Mouse (Mus musculus): ENCODE measurements at regions not wholly inside any gene's neighbourhood (a gene's known extent, or its start where the extent isn't known, plus 50 kb on each side); places are given as distances from the start of the nearest gene placed in this dataset.

DNA sequence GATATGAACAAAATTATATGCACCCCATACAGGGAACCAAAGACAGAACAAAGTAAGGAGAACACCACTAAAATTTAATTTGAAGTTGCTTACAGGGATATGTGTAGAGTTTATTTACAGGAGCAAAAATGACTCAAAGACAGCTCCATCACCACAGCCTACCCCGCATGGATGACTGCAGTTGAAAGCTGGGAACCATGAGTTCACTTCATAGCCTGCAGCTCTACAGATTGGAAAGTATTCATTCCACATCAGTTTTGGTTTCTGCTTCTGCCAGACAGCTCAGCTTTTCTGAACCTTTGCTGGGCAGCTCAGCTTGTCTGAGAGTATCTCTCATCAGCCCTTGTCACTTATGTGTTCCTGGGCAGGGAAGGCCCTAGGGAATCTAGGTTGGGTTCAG, 160.6 kb upstream of the Sema3d start:
- no peak for DNase-seq (ENCODE audit: low spot score in 2 of 2)

DNA sequence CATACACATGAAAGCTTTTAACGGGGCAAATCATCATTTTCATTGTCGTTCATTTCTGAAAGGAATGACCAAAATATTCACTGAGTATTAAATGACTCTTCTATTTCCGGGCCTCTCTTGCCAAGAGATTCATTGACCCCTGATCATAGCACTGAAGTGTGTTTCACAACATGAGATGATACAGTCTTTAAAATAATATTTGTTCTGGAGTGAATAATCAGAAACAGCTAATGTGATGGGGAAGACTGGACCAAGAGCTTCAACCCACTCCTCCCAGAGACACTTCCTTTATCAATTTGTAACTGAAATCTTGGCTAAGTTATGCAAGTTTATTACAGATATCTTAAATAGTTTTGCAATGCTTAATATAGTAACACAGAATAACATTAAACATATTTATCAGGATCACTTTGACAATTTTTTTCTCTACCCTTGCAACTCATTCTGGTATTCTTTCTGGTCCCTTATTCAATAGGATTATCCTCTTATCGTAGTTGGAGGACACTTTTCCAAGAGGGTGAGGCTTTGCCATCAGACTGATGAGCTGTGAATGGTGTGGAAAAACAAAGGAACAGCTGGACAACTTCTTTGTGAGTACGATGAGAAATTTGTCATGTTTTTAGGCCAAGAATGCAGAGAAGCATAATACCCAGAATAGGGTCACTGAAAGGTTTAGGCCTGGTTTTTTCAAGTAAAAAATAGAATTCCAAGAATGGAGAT, 149.6 kb upstream of the Sema3d start:
- DNase-seq (ENCODE audit: low spot score in 2 of 2), result no peak

DNA sequence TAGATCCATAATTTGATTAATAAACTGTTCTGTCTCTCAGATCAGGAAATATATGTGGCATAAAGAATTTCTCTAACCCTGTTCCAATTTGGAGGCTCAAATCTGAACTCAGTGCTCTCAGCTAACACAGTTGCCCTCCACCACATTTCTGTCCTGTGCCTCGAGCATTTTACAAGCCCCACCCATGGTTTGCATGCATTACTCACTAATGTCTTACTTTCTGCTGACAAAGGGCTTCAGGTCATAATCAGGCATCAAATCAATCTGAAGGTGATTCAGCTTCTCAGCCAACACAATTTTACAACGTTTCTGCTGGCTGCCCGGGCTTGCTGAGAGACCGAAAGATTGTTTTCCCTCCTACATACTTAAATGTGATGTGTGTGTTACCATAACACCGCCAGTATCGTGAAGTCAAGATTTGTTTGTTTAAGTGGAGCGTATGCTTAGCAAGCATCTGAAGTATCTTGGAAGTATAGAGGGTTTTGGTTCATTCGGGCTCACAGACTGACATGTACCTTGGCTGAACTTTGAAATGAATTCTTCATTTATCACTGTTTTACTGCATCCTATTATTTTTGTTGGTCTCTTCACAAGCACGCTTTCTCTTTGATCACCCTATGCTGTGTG, 139.9 kb upstream of the Sema3d start:
- peak in 1 of 2 experiments; percentile 27 for DNase-seq (ENCODE audit: low spot score in 2 of 2)

DNA sequence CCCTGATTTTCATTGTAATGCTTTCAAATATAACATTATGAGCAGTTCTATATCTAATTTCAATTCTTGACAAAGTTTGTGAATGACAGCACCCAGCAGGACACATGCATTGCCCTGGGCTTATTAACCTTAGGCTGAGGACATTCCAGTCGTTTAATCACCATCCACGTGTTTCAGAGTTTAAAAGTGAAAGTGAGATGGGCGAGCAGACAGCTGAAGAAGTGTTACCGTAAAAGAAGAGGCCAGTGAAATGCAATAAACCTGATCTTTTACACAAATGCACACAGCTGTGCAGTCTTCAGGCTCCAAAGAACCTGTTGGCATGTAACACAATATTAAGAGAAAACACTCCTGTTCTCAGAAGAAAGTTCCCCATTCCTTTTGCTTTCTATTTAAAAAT, 89.5 kb upstream of the Sema3d start:
- DNase-seq (ENCODE audit: low spot score in 2 of 2), result no peak

DNA sequence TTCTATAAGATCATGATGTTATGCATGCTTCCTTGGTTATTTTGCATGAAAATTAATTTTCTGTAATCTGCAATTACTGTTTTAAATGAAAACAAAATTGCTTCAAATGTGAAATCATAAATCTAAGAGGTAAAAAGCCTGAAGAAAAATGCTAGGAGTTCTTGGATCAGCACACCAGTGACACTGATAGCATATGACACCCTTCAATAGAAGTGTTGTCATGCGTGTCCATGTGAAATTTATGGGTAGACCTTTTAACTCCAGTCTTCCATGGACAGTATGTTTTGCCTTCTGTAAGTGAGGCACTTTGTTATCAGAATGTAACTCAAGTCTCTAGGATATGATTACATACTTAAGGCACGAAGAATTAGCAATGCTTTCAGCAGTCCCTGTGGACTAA, 85.9 kb upstream of the Sema3d start:
- DNase-seq (ENCODE audit: low spot score in 2 of 2), result no peak

DNA sequence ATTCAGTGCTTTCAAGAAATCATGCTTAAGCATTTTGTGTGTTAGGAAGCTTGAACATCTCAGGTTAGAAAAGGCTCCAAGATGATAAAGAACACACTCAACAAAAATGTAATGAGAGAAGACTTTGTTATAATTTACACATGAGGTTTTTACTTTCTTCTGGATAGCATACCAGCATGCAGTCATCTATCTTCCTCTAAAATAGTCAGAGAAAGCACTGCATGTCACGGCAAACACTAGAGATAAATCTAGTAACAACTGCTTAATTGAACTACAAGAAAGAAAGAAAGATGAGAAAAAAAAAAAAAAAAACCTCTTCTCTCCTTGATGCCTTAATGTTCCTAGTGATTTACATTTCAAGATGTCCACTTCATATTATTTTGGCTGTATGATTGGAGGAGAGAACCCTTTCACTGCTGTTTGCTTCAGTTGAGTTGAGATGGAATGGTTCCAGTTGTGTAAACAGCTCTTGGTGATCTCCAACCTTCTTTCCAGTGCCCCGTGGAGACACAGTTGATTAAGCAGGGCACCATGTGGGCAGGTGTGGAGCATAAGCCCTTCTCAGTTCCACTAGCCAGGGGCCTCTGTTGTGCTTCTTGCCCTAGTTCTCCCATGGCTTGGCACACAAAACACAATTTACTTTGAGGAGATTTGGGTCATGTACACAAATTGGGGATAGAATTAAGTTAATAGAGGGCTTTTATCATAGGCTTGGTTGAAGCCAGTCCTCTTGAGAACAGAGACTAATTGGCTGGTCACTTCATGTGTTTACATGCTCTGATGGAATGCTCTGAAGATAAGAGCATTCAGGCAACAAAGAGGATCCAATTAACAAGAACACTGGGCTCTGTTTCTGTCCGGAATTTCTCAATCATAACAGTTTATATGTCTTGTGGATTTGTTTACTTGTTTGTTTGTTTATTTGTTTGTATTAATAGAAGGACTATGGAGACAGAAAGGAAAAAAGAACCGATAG, 81.1 kb upstream of the Sema3d start:
- no peak for DNase-seq (ENCODE audit: low spot score in 2 of 2)

DNA sequence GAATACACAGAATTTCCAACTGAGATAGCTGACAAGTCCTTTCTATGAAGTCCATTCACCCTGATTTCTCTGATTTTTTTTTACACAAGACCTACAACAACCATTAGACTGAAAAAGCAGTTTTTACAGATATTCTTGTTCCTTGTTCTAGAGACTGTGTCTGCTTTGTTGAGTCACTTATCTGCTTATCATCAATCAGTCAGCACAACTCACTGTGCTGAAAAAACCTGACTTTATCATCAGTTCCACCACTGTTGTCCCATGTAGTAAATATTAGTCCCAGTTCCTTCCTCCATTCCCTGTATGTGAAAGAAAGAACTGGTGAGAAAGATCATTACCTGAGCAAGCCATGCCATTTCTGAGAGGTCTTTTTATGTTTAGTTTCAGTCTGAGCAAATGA, 73.8 kb upstream of the Sema3d start:
- DNase-seq (ENCODE audit: low spot score in 2 of 2), result no peak

DNA sequence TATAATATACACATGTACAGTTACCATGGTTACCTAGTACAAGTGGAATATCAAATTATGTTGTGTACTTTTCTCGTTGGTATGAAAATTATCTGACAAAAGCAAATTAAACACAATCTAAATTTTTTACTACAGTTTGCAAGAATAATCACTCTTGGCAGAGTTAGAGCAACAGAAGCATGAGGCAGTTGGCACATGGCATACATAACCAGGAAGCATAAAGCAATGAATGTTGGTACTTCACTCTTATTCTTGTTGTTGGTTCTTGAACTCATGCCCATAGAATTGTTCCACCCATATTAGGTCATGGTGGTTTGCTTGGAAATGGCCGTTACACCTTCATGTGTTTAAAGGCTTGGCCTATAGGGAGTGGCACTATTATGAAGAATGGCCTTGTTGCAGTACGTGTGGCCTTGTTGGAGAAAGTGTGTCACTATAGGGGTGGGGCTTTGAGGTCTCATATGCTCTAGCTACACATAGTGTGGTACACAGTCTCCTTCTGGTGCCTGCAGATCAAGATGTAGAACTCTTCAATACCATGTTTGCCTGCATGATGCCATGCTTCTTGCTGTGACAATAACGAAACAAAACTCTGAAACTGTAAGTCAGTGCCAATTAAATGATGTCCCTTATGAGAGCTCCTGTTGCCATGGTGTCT, 50.4 kb upstream of the Sema3d start:
- no peak for DNase-seq (ENCODE audit: low spot score in 2 of 2)

Measured in urinary bladder, postnatal 4 days (tissue).